Mouse (Mus musculus) CH12F3 (cell line): Measurements from ENCODE around the gene Pcp2.

Source experiments
- in situ Hi-C: fragments of 300-500 bp; cut with MboI; formaldehyde crosslinking; loops from 2 replicates; pipeline ENCODE4 v1.14.3; 2020; ENCODE audit warnings: low sequenced_read_pairs

The Pcp2 gene

GRCm38 (mm10) chr8:3625445-3625844 lies at the start of gene Pcp2:
TSS of gene Pcp2 (minus strand) at chr8:3625545.
- in situ Hi-C loops, result no loop called here

GRCm38 (mm10) chr8:3674671-3675070 lies 49.3 kb upstream of the Pcp2 start:
- in situ Hi-C loops, result loop anchor here (5.0 kb wide), 1 partner anchor 37 kb away; no protein-coding TSS in a partner anchor

GRCm38 (mm10) chr8:3671980-3672491 lies 46.7 kb upstream of the Pcp2 start, which contains the start of gene Fcor:
TSS of gene Fcor (minus strand) at chr8:3672362.
- in situ Hi-C loops, result loop anchor here (5.0 kb wide), 1 partner anchor 35 kb away; no protein-coding TSS in a partner anchor

DNA sequence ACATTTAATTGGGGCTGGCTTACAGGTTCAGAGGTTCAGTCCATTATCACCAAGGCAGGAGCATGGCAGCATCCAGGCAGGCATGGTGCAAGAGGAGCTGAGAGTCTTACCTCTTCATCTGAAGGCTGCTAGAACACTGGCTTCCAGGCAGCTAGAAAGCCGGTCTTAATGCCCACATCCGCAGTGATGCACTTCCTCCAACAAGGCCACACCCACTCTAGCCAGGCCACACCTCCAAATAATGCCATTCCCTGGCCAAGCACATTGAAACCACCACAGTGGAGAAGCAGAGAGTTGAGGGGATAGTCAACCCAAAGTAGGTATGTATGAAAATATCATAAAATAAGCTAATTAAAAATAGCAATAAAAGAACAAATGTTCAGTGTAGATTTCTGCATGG lies 45.0 kb upstream of the Pcp2 start:
- in situ Hi-C loops, result loop anchor here (5.0 kb wide), 1 partner anchor 33 kb away; no protein-coding TSS in a partner anchor

DNA sequence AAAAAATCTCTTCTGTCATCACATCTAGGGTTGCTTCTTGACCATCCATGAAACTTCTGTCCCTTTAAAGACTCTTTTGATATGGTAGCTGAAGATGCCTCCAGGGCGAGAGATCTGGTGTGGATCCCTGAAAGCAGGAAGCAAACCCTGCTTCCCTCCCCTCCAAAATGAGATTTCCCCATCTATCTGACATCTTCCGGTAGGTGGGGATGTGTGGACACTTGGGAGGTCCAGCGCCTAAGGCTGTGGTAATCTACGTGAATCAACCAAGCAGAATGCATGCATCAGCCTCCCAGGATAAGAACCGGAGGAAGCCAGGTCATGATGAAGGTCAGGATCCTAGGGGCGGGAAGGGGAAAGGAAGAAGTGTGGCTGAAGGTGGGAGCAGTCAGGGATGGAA lies 40.2 kb upstream of the Pcp2 start, which contains the start of gene Mcemp1:
TSS of gene Mcemp1 (plus strand) at position 248 of the 400 bp plus-strand sequence.
- in situ Hi-C loops, result no loop called here

- in situ Hi-C loops, result no loop called here
Measured at GRCm38 (mm10) chr8:3664405-3664804, 39.1 kb upstream of the Pcp2 start.

- in situ Hi-C loops, result no loop called here
Measured at GRCm38 (mm10) chr8:3660889-3661288, 35.5 kb upstream of the Pcp2 start.

- in situ Hi-C loops, result no loop called here
Measured at GRCm38 (mm10) chr8:3656725-3657381, 31.5 kb upstream of the Pcp2 start.

- in situ Hi-C loops, result no loop called here
Measured at GRCm38 (mm10) chr8:3655526-3655925, 30.2 kb upstream of the Pcp2 start, which contains the start of gene Retn. TSS of gene Retn (plus strand) at chr8:3655770.

- in situ Hi-C loops, result no loop called here
Measured at GRCm38 (mm10) chr8:3654726-3655508, 29.6 kb upstream of the Pcp2 start.

GRCm38 (mm10) chr8:3652845-3653244 lies 27.5 kb upstream of the Pcp2 start:
- in situ Hi-C loops, result no loop called here

DNA sequence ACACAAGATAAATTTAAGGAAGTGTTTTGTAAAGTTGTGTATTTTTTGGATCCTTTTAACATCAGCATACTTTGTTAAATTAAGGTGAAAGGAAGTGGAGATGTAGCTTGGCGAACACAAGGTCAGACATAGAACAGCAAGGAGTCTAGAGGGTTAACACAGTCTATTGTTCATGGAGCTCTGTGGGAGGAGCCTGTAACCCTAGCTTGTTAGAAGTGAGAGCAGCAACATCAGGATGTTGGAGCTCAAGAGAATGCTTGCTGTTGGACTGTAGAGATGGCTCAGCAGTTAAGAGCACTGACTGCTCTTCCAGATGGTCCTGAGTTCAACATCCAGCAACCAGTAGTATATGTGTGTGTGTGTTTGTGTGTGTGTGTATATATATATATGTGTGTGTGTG lies 23.6 kb upstream of the Pcp2 start:
- in situ Hi-C loops, result no loop called here

- in situ Hi-C loops, result no loop called here
Measured at GRCm38 (mm10) chr8:3648268-3648667, 22.9 kb upstream of the Pcp2 start.

DNA sequence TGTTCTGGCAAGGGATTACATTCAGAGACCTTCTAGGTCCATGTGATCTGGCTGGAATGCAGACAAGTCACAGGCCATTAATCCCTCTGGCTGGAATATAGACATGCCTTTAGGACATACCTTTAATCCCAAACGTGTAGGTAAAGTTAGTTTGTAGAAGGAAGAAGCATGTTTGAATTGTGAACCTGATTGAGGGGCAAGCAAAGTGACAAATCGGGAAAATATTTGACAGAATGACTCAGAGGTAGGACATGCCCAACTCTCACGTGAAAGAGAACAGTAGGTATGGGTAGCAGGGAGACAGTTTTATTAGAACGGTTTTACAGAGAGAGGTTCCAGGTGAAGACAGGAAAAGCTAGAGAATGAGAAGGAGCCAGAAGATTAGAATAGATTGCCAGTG lies 22.2 kb upstream of the Pcp2 start:
- in situ Hi-C loops, result no loop called here

- in situ Hi-C loops, result no loop called here
Measured at GRCm38 (mm10) chr8:3646824-3647531, 21.6 kb upstream of the Pcp2 start.

DNA sequence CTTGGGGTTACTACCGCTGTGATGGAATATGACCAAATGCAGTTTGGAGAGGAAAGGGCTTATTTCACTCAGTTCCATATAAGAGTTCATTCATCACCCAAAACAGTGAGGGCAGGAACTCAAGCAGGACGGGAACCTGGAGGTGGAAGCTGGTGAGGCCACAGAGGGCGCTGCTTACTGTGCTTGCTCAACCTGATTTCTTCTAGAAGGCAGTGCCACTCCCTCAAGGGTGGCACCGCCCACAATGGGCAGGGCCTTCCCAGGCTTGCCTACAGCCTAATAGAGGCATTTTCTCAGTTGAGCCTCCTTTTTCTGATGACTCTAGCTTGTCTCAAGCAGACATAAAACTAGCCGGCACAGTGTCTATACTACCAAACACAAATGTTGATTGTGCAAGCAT lies 20.5 kb upstream of the Pcp2 start:
- in situ Hi-C loops, result no loop called here

- in situ Hi-C loops, result no loop called here
Measured at GRCm38 (mm10) chr8:3631478-3631875, 6.1 kb upstream of the Pcp2 start.

GRCm38 (mm10) chr8:3630647-3631477 lies 5.5 kb upstream of the Pcp2 start, which contains the start of gene Stxbp2:
TSS of gene Stxbp2 (plus strand) at chr8:3630955.
- in situ Hi-C loops, result no loop called here

- in situ Hi-C loops, result no loop called here
Measured at GRCm38 (mm10) chr8:3628014-3628413, 2.7 kb upstream of the Pcp2 start.

DNA sequence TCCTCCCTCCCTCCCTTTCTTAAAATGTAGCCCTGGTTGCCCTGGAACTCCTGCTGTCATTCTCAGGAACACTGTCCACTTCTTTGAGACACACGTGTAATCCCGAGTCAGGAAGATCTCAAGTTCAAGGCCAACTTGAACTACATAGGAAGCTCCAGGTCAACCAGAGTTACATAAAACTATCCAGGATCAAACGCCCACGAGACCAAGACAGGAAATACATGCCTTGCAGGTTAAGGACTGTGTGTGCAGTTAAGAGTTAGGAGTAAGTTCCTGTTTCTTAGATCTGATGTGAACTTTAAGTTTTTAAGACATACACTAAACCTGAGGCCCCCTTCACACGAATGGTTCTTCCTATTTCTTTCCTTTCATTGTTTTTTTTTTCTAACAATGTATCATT lies 1.6 kb upstream of the Pcp2 start:
- in situ Hi-C loops, result no loop called here
